Mouse (Mus musculus): ENCODE results near the gene Agtpbp1. TPM values are rescaled to one million over a fixed set of nuclear protein-coding genes. Genes with fewer than 3 reads are reported as not detected.

Gene Agtpbp1
- polyA plus RNA-seq (2012; ENCODE audit: insufficient read depth, low replicate concordance), result 0.53 TPM in 1 of 2 replicates, not detected in the other

GRCm38 (mm10) chr13:59584947-59585647, at the start of gene Agtpbp1, which contains the start of gene Naa35:
Agtpbp1 (minus strand) TSS chr13:59585227.
Naa35 (plus strand) TSS chr13:59585259.
- Histone ChIP-seq H3K9me3 (no peaks in the 10 kb centered on the region), H3K4me3 (replicated peaks) (peak within 1 kb of the TSS; percentile 95), H3K4me1 (peaks cover 41% of the 10 kb centered on the region), H3K36me3 (replicated peaks; ENCODE audit: low read length) (peaks cover 34% of the 10 kb centered on the region), H3K27me3 (replicated peaks) (no peaks in the 10 kb centered on the region)
- TF ChIP-seq GATA1 (IDR thresholded peaks at IDR 0.05; ENCODE audit: borderline replicate concordance, low read length), result no peak
- peak; percentile 58 for TF ChIP-seq FLI1 (IDR thresholded peaks at IDR 0.05; ENCODE audit: low read length)

- no peak overlapping the region for H3K4me3 ChIP-seq (replicated peaks)
- no peaks in the 10 kb centered on the region for H3K27me3 ChIP-seq (replicated peaks)
- H3K4me1 ChIP-seq, result peaks cover 3% of the 10 kb centered on the region
- no peaks in the 10 kb centered on the region for H3K9me3 ChIP-seq
- TF ChIP-seq FLI1 (IDR thresholded peaks at IDR 0.05; ENCODE audit: low read length) (no peak), GATA1 (IDR thresholded peaks at IDR 0.05; ENCODE audit: borderline replicate concordance, low read length) (no peak)
- peaks cover 96% of the 10 kb centered on the region for H3K36me3 ChIP-seq (replicated peaks; ENCODE audit: low read length)
These were observed 49.6 kb upstream of the Agtpbp1 start for GRCm38 (mm10) chr13:59634637-59635036.

- H3K4me3 ChIP-seq (replicated peaks), result no peak overlapping the region
- H3K27me3 ChIP-seq (replicated peaks), result no peaks in the 10 kb centered on the region
- TF ChIP-seq FLI1 (IDR thresholded peaks at IDR 0.05; ENCODE audit: low read length) (no peak), GATA1 (IDR thresholded peaks at IDR 0.05; ENCODE audit: borderline replicate concordance, low read length) (no peak)
- H3K4me1 ChIP-seq, result no peaks in the 10 kb centered on the region
- peaks cover 92% of the 10 kb centered on the region for H3K36me3 ChIP-seq (replicated peaks; ENCODE audit: low read length)
- H3K9me3 ChIP-seq, result no peaks in the 10 kb centered on the region
These were observed 41.7 kb upstream of the Agtpbp1 start for GRCm38 (mm10) chr13:59626739-59627138.

- Histone ChIP-seq H3K9me3 (no peaks in the 10 kb centered on the region), H3K4me1 (no peaks in the 10 kb centered on the region), H3K27me3 (replicated peaks) (no peaks in the 10 kb centered on the region), H3K36me3 (replicated peaks; ENCODE audit: low read length) (peaks cover 92% of the 10 kb centered on the region), H3K4me3 (replicated peaks) (no peak overlapping the region)
- TF ChIP-seq GATA1 (IDR thresholded peaks at IDR 0.05; ENCODE audit: borderline replicate concordance, low read length) (no peak), FLI1 (IDR thresholded peaks at IDR 0.05; ENCODE audit: low read length) (no peak)
These were observed 39.9 kb upstream of the Agtpbp1 start for GRCm38 (mm10) chr13:59624903-59625302.

- no peaks in the 10 kb centered on the region for H3K9me3 ChIP-seq
- H3K4me1 ChIP-seq, result no peaks in the 10 kb centered on the region
- TF ChIP-seq GATA1 (IDR thresholded peaks at IDR 0.05; ENCODE audit: borderline replicate concordance, low read length) (no peak), FLI1 (IDR thresholded peaks at IDR 0.05; ENCODE audit: low read length) (no peak)
- H3K27me3 ChIP-seq (replicated peaks), result no peaks in the 10 kb centered on the region
- peaks cover 89% of the 10 kb centered on the region for H3K36me3 ChIP-seq (replicated peaks; ENCODE audit: low read length)
- no peak overlapping the region for H3K4me3 ChIP-seq (replicated peaks)
These were observed 39.4 kb upstream of the Agtpbp1 start for GRCm38 (mm10) chr13:59624389-59624788.

- H3K4me1 ChIP-seq, result peaks cover 10% of the 10 kb centered on the region
- no peaks in the 10 kb centered on the region for H3K27me3 ChIP-seq (replicated peaks)
- H3K4me3 ChIP-seq (replicated peaks), result no peak overlapping the region
- no peaks in the 10 kb centered on the region for H3K9me3 ChIP-seq
- peaks cover 89% of the 10 kb centered on the region for H3K36me3 ChIP-seq (replicated peaks; ENCODE audit: low read length)
- TF ChIP-seq FLI1 (IDR thresholded peaks at IDR 0.05; ENCODE audit: low read length), result no peak
- TF ChIP-seq GATA1 (IDR thresholded peaks at IDR 0.05; ENCODE audit: borderline replicate concordance, low read length), result no peak
These were observed 36.8 kb upstream of the Agtpbp1 start for GRCm38 (mm10) chr13:59621643-59622489.

GRCm38 (mm10) chr13:59618463-59618862, 33.4 kb upstream of the Agtpbp1 start:
- Histone ChIP-seq H3K27me3 (replicated peaks) (no peaks in the 10 kb centered on the region), H3K36me3 (replicated peaks; ENCODE audit: low read length) (peaks cover 81% of the 10 kb centered on the region), H3K4me3 (replicated peaks) (no peak overlapping the region), H3K9me3 (no peaks in the 10 kb centered on the region), H3K4me1 (peaks cover 16% of the 10 kb centered on the region)
- TF ChIP-seq FLI1 (IDR thresholded peaks at IDR 0.05; ENCODE audit: low read length) (no peak), GATA1 (IDR thresholded peaks at IDR 0.05; ENCODE audit: borderline replicate concordance, low read length) (no peak)

GRCm38 (mm10) chr13:59615554-59615953, 30.5 kb upstream of the Agtpbp1 start:
- Histone ChIP-seq H3K27me3 (replicated peaks) (peaks cover 3% of the 10 kb centered on the region), H3K36me3 (replicated peaks; ENCODE audit: low read length) (peaks cover 76% of the 10 kb centered on the region), H3K4me3 (replicated peaks) (no peak overlapping the region), H3K4me1 (peaks cover 21% of the 10 kb centered on the region), H3K9me3 (no peaks in the 10 kb centered on the region)
- TF ChIP-seq FLI1 (IDR thresholded peaks at IDR 0.05; ENCODE audit: low read length) (no peak), GATA1 (IDR thresholded peaks at IDR 0.05; ENCODE audit: borderline replicate concordance, low read length) (no peak)

GRCm38 (mm10) chr13:59615152-59615551, 30.1 kb upstream of the Agtpbp1 start:
- Histone ChIP-seq H3K4me1 (peaks cover 21% of the 10 kb centered on the region), H3K9me3 (no peaks in the 10 kb centered on the region), H3K27me3 (replicated peaks) (peaks cover 3% of the 10 kb centered on the region), H3K36me3 (replicated peaks; ENCODE audit: low read length) (peaks cover 76% of the 10 kb centered on the region), H3K4me3 (replicated peaks) (no peak overlapping the region)
- TF ChIP-seq FLI1 (IDR thresholded peaks at IDR 0.05; ENCODE audit: low read length), result no peak
- TF ChIP-seq GATA1 (IDR thresholded peaks at IDR 0.05; ENCODE audit: borderline replicate concordance, low read length), result no peak

- Histone ChIP-seq H3K4me3 (replicated peaks) (no peak overlapping the region), H3K4me1 (peaks cover 20% of the 10 kb centered on the region), H3K27me3 (replicated peaks) (peaks cover 3% of the 10 kb centered on the region), H3K36me3 (replicated peaks; ENCODE audit: low read length) (peaks cover 79% of the 10 kb centered on the region), H3K9me3 (no peaks in the 10 kb centered on the region)
- TF ChIP-seq GATA1 (IDR thresholded peaks at IDR 0.05; ENCODE audit: borderline replicate concordance, low read length), result no peak
- TF ChIP-seq FLI1 (IDR thresholded peaks at IDR 0.05; ENCODE audit: low read length), result no peak
These were observed 28.8 kb upstream of the Agtpbp1 start for GRCm38 (mm10) chr13:59613868-59614267.
